Mouse (Mus musculus): ENCODE data around the gene Ccdc106.

- TF ChIP-seq CTCF (IDR thresholded peaks at IDR 0.05; ENCODE audit: low read depth) (no peak), EP300 (IDR thresholded peaks at IDR 0.05; ENCODE audit: low read depth) (no peak)
Measured at GRCm38 (mm10) chr7:4993347-4993998, 26.9 kb upstream of the Ccdc106 start.

Data from heart, postnatal 0 days (tissue).